Mouse (Mus musculus): ENCODE measurements around the gene Lrfn4.

- TF ChIP-seq TAL1 (IDR thresholded peaks at IDR 0.05; ENCODE audit: low read length) (no peak), GATA1 (IDR thresholded peaks at IDR 0.05; ENCODE audit: low read length) (no peak)
These were observed 43.4 kb downstream of the Lrfn4 start for GRCm38 (mm10) chr19:4572061-4572460.

Measured in erythroblast, embryonic 14.5 days (primary cell).